Mouse (Mus musculus): Measurements from ENCODE around the gene Ptpn4.

- TF ChIP-seq CTCF (IDR thresholded peaks at IDR 0.05; ENCODE audit: borderline replicate concordance, extremely low read depth, insufficient read depth, insufficient read length) (no peak), POLR2A (IDR thresholded peaks at IDR 0.05; ENCODE audit: borderline replicate concordance, extremely low read depth, insufficient read depth, insufficient read length, poor library complexity, severe bottlenecking) (no peak)
Measured at GRCm38 (mm10) chr1:119818704-119819103, 18.7 kb downstream of the Ptpn4 start.

Measured in brain, embryonic 14.5 days (tissue).